Mouse (Mus musculus): ENCODE measurements around the gene Adamts3.

GRCm38 (mm10) chr5:89819531-89819930 is 63.6 kb downstream of the Adamts3 start:
- TF ChIP-seq ZNF384 (IDR thresholded peaks at IDR 0.05; ENCODE audit: low read depth, low read length) (no peak), HCFC1 (IDR thresholded peaks at IDR 0.05; ENCODE audit: borderline replicate concordance, insufficient read depth, low read length) (no peak), CHD2 (IDR thresholded peaks at IDR 0.05; ENCODE audit: low read depth, low read length) (no peak)

All from ES-E14 (cell line).